In genomic region chr9:5353673-5354072, GRCm38 (mm10) we compare ENCODE assay signal across 20 mouse cellular contexts. TPM values are rescaled to one million over a fixed set of nuclear protein-coding genes. Genes with fewer than 3 reads are reported as not detected.
A peak's percentile ranks its signal among the peaks of the same experiment; 100 is the strongest.
DNase-seq lines count a peak whose midpoint lies in the region; TF ChIP-seq lines count a peak whose summit lies in the region.
"Had no signal": no experiment of that assay in that cellular context is flagged by ENCODE, and none has a peak within 500 bp of the region (broad histone marks: within the 10 kb centered on the region; RNA-seq: fewer than 3 reads in every experiment).

No protein-coding gene starts in this region.

- intact Hi-C loops in heart, adult 2 months (cut with DNase I), result no loop called here

- H3K9me3 ChIP-seq in hindbrain, embryonic 10.5 days, result no peaks in the 10 kb centered on the region
- H3K9me3 ChIP-seq: embryonic facial prominence, embryonic 10.5 days; embryonic facial prominence, embryonic 12.5 days; forebrain, embryonic 13.5 days; forebrain, embryonic 15.5 days had no signal

- DNase-seq in heart, adult 11 months, result peak; percentile 74
- no peak for DNase-seq in heart, adult 2 months
- DNase-seq in NIH3T3 (ENCODE audit: low read depth), result peak; percentile 3
- no peak for DNase-seq in gastrocnemius, adult 18-20 months (ENCODE audit: low spot score)
- DNase-seq in hindbrain, embryonic 10.5 days (ENCODE audit: low spot score), result no peak
- DNase-seq: adrenal gland, adult 8-10 months; adrenal gland, postnatal 14 days; adrenal gland, postnatal 36 days; cerebellum, adult 11-12 months; cerebellum, adult 2 months; cerebellum, adult 9-10 months; cerebellum, postnatal 10 days; cerebellum, postnatal 25 days; forebrain, postnatal 0 days had no signal

- TF ChIP-seq EP300 in heart, adult 2 months (IDR thresholded peaks at IDR 0.05; ENCODE audit: insufficient read depth, low read depth, low read length), result no peak

- H3K27ac ChIP-seq in heart, adult 2 months, result no peak overlapping the region
- H3K27ac ChIP-seq in hindbrain, embryonic 10.5 days, result no peak overlapping the region
- H3K27ac ChIP-seq: embryonic facial prominence, embryonic 10.5 days; embryonic facial prominence, embryonic 12.5 days; forebrain, embryonic 13.5 days; forebrain, embryonic 15.5 days had no signal

- WGBS in heart, adult 2 months, result 64% methylated on average over 2 of the region's 2 CpGs
- WGBS in hindbrain, embryonic 10.5 days, result 85% methylated on average over 2 of the region's 2 CpGs

- H3K79me2 ChIP-seq in heart, adult 2 months (replicated peaks; ENCODE audit: control insufficient read depth, insufficient read depth, low read length), result no peaks in the 10 kb centered on the region

- H3K9ac ChIP-seq in heart, adult 2 months (ENCODE audit: low read depth, low read length), result no peak overlapping the region
- H3K9ac ChIP-seq: embryonic facial prominence, embryonic 12.5 days; forebrain, embryonic 13.5 days; forebrain, embryonic 15.5 days; forebrain, postnatal 0 days had no signal

- no peaks in the 10 kb centered on the region for H3K36me3 ChIP-seq in heart, adult 2 months (ENCODE audit: control insufficient read depth, insufficient read depth, low read length)
- no peaks in the 10 kb centered on the region for H3K36me3 ChIP-seq in hindbrain, embryonic 10.5 days
- H3K36me3 ChIP-seq: embryonic facial prominence, embryonic 10.5 days; embryonic facial prominence, embryonic 12.5 days; forebrain, embryonic 15.5 days had no signal

- no peaks in the 10 kb centered on the region for H3K4me1 ChIP-seq in heart, adult 2 months (ENCODE audit: control insufficient read depth, insufficient read depth, low read length)
- H3K4me1 ChIP-seq in hindbrain, embryonic 10.5 days (replicated peaks), result no peaks in the 10 kb centered on the region
- H3K4me1 ChIP-seq: embryonic facial prominence, embryonic 10.5 days; embryonic facial prominence, embryonic 12.5 days; forebrain, embryonic 13.5 days; forebrain, embryonic 15.5 days had no signal

- no peak for TF ChIP-seq POLR2A in heart, adult 2 months (IDR thresholded peaks at IDR 0.05; ENCODE audit: insufficient read depth, low read depth, low read length)

- no peak overlapping the region for H3K4me3 ChIP-seq in heart, adult 2 months
- no peak overlapping the region for H3K4me3 ChIP-seq in hindbrain, embryonic 10.5 days
- H3K4me3 ChIP-seq: embryonic facial prominence, embryonic 10.5 days; embryonic facial prominence, embryonic 12.5 days; forebrain, embryonic 13.5 days; forebrain, embryonic 15.5 days had no signal

- TF ChIP-seq CTCF in heart, adult 2 months (IDR thresholded peaks at IDR 0.05), result no peak

- no peaks in the 10 kb centered on the region for H3K27me3 ChIP-seq in heart, adult 2 months (ENCODE audit: control insufficient read depth, insufficient read depth, low read length)
- no peaks in the 10 kb centered on the region for H3K27me3 ChIP-seq in hindbrain, embryonic 10.5 days (ENCODE audit: insufficient read depth, poor library complexity, severe bottlenecking)
- H3K27me3 ChIP-seq: embryonic facial prominence, embryonic 12.5 days; forebrain, embryonic 13.5 days; forebrain, embryonic 15.5 days had no signal

RNA-seq across cellular contexts. Expression of gene Casp12, which starts 8.4 kb away (rescaled TPM):
- 1 to 10 TPM; 4.8 to 5.5 TPM for total RNA-seq in heart, adult 2 months (2021)
- 3.7 and 5.2 TPM in 2 replicates for polyA plus RNA-seq in heart, adult 2 months (2012; rRNA removed)
- 1 to 10 TPM; 5.5 to 7.2 TPM for total RNA-seq in gastrocnemius, adult 18-20 months (2021)
- 0.12 TPM in 1 of 2 replicates, not detected in the other for polyA plus RNA-seq in hindbrain, embryonic 10.5 days (2016; fragmentation: Nextera tagmentation; extraction: Ambion mirVana)
- total RNA-seq: MEL had no signal
- polyA plus RNA-seq: embryonic facial prominence, embryonic 10.5 days; forebrain, embryonic 11.5 days; forebrain, embryonic 13.5 days had no signal

RNA-seq across cellular contexts. Expression of gene Casp4, which starts 45.0 kb away (rescaled TPM):
- 1 to 10 TPM; 1.7 to 3.1 TPM for total RNA-seq in heart, adult 2 months (2021)
- 2.0 and 5.0 TPM in 2 replicates for polyA plus RNA-seq in heart, adult 2 months (2012; rRNA removed)
- total RNA-seq in gastrocnemius, adult 18-20 months (2021), result 1 to 10 TPM in 1 of 2 experiments, under 1 TPM in 1; 0.84 to 1.8 TPM
- polyA plus RNA-seq in hindbrain, embryonic 10.5 days (2016; fragmentation: Nextera tagmentation; extraction: Ambion mirVana), result 0.10 TPM in 1 of 2 replicates, not detected in the other
- polyA plus RNA-seq: embryonic facial prominence, embryonic 10.5 days; forebrain, embryonic 11.5 days; forebrain, embryonic 13.5 days had no signal

RNA-seq across cellular contexts. Expression of gene Casp1, which starts 55.4 kb away (rescaled TPM):
- 1 to 10 TPM in 1 of 2 experiments, under 1 TPM in 1; 0.93 to 1.4 TPM for total RNA-seq in heart, adult 2 months (2021)
- polyA plus RNA-seq in heart, adult 2 months (2012; rRNA removed), result 0.39 and 1.1 TPM in 2 replicates
- under 1 TPM; 0.30 to 0.50 TPM for total RNA-seq in gastrocnemius, adult 18-20 months (2021)
- polyA plus RNA-seq in hindbrain, embryonic 10.5 days (2016; fragmentation: Nextera tagmentation; extraction: Ambion mirVana), result 0.42 and 0.69 TPM in 2 replicates

Comparison
In these comparisons a context has a peak if more than half of its experiments do, and no peak if none do; other contexts are left out.
1. DNase-seq: peak in heart, adult 11 months (single experiment) and NIH3T3 (single experiment); none in heart, adult 2 months (0 of 2), gastrocnemius, adult 18-20 months (single experiment) and hindbrain, embryonic 10.5 days (single experiment).